Mouse (Mus musculus): ENCODE results near the gene Serpina1c. TPM values are rescaled to one million over a fixed set of nuclear protein-coding genes. Genes with fewer than 3 reads are reported as not detected.
"Not testable (repeated sequence)": the region's sequence is repeated elsewhere in the genome, so short reads cannot be mapped to it uniquely, and the experiment has no call there.

Gene Serpina1c
- polyA plus RNA-seq, 1 experiment from 2014 or later: 1.5 TPM

DNA sequence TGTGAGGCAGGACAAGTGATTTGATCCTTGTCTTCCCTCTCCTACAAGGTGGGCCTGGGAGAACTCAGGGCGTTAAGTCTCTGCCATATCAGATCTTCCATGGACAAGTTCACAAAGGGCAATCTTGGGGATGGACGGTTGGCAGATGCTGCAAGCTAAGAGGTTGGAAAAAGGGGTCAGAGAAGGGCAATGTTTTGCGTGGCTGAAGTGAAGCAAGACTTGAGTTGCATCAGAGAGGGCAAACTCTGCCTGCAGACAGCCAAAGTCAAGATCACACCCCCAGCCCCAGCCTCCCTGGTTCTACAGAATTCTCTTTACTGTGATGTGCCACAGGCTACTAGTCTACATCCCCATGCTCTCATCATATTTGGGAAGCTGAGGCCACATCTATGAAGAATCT, 45.1 kb downstream of the Serpina1c start:
- H3K36me3 ChIP-seq (ENCODE audit: insufficient read depth, low read length); H3K27me3 ChIP-seq (ENCODE audit: insufficient read depth, low read length); H3K4me3 ChIP-seq (ENCODE audit: low read length); H3K4me2 ChIP-seq (replicated peaks; ENCODE audit: low read depth, low read length); H3K27ac ChIP-seq (ENCODE audit: low read length); H3K9ac ChIP-seq (replicated peaks; ENCODE audit: low read length); ATAC-seq (ENCODE audit: low FRiP score, low TSS enrichment); H3K4me1 ChIP-seq (ENCODE audit: insufficient read depth, low read length); H3K9me3 ChIP-seq (ENCODE audit: low read length): not testable (repeated sequence)
- 70% methylated on average over 3 of the region's 3 CpGs for WGBS

DNA sequence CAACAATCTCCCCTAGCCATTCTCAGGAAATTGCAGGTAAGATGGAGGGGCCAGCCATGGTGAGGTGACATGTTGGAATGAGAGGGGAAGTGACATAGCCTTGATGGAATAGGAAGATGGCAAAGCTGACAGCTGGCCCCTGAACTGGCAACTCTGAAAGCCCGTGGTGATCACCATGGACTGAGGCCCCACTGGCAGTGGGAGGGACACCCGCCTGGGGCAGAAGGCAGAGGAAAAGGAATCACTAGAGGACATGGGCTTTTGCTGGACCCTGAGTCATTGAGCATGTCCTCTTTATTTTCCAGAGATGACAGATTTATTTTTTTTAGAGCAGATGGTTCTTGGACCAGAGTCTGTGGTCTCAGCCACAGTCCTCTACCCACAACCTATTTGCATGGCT, 51.7 kb downstream of the Serpina1c start:
- not testable (repeated sequence) for H3K27ac ChIP-seq (ENCODE audit: low read length); H3K9me3 ChIP-seq (ENCODE audit: low read length)
- WGBS: 72% methylated on average over 2 of the region's 2 CpGs

More for the DNA sequence above, 51.7 kb downstream of the Serpina1c start:
- not testable (repeated sequence) for H3K9ac ChIP-seq (replicated peaks; ENCODE audit: low read length); H3K4me2 ChIP-seq (replicated peaks; ENCODE audit: low read depth, low read length); H3K4me3 ChIP-seq (ENCODE audit: low read length); H3K36me3 ChIP-seq (ENCODE audit: insufficient read depth, low read length); H3K27me3 ChIP-seq (ENCODE audit: insufficient read depth, low read length); H3K4me1 ChIP-seq (ENCODE audit: insufficient read depth, low read length); ATAC-seq (ENCODE audit: low FRiP score, low TSS enrichment)

Other genes starting within 250 kb of the Serpina1c start
- gene Serpina6, start 247.7 kb downstream of the Serpina1c start, polyA plus RNA-seq (2015; fragmentation: Nextera tagmentation; extraction: Ambion mirVana): 7.8 and 12.7 TPM in 2 replicates
- not detected in 2 replicates for gene Serpina16, start 228.7 kb downstream of the Serpina1c start, polyA plus RNA-seq (2015; fragmentation: Nextera tagmentation; extraction: Ambion mirVana)
- not detected in 2 replicates for gene Serpina1f, start 209.4 kb downstream of the Serpina1c start, polyA plus RNA-seq (2015; fragmentation: Nextera tagmentation; extraction: Ambion mirVana)
- 0.87 and 1.5 TPM in 2 replicates for gene Serpina1d, start 131.3 kb downstream of the Serpina1c start, polyA plus RNA-seq (2015; fragmentation: Nextera tagmentation; extraction: Ambion mirVana)
- 6.7 and 8.0 TPM in 2 replicates for gene Serpina1b, start 74.5 kb downstream of the Serpina1c start, polyA plus RNA-seq (2015; fragmentation: Nextera tagmentation; extraction: Ambion mirVana)
- gene Serpina1a, start 41.3 kb downstream of the Serpina1c start, polyA plus RNA-seq (2015; fragmentation: Nextera tagmentation; extraction: Ambion mirVana): 16.3 and 17.4 TPM in 2 replicates
- gene Serpina1e, start 54.1 kb upstream of the Serpina1c start, polyA plus RNA-seq (2015; fragmentation: Nextera tagmentation; extraction: Ambion mirVana): 1.3 and 1.5 TPM in 2 replicates
- gene Serpina11, start 85.1 kb upstream of the Serpina1c start, polyA plus RNA-seq (2015; fragmentation: Nextera tagmentation; extraction: Ambion mirVana): not detected in 2 replicates
- 0.06 TPM in 1 of 2 replicates, not detected in the other for gene Serpina9, start 108.9 kb upstream of the Serpina1c start, polyA plus RNA-seq (2015; fragmentation: Nextera tagmentation; extraction: Ambion mirVana)
- gene Serpina12, start 139.6 kb upstream of the Serpina1c start, polyA plus RNA-seq (2015; fragmentation: Nextera tagmentation; extraction: Ambion mirVana): not detected in 2 replicates
- 0.07 TPM in 1 of 2 replicates, not detected in the other for gene Serpina5, start 196.2 kb upstream of the Serpina1c start, polyA plus RNA-seq (2015; fragmentation: Nextera tagmentation; extraction: Ambion mirVana)
- gene Serpina3a, start 207.8 kb upstream of the Serpina1c start, polyA plus RNA-seq (2015; fragmentation: Nextera tagmentation; extraction: Ambion mirVana): not detected in 2 replicates
- gene Serpina3b, start 223.1 kb upstream of the Serpina1c start, polyA plus RNA-seq (2015; fragmentation: Nextera tagmentation; extraction: Ambion mirVana): not detected in 2 replicates
- not detected in 2 replicates for gene Serpina3c, start 249.0 kb upstream of the Serpina1c start, polyA plus RNA-seq (2015; fragmentation: Nextera tagmentation; extraction: Ambion mirVana)

Measured in kidney, embryonic 16.5 days (tissue).